Mouse (Mus musculus): Measurements from ENCODE around the gene Rbm28. TPM values are rescaled to one million over a fixed set of nuclear protein-coding genes. Genes with fewer than 3 reads are reported as not detected.
A peak's percentile ranks its signal among the peaks of the same experiment; 100 is the strongest.

Gene Rbm28
- total RNA-seq, 2 experiments from 2014 or later = 29.2 to 33.9 TPM

DNA sequence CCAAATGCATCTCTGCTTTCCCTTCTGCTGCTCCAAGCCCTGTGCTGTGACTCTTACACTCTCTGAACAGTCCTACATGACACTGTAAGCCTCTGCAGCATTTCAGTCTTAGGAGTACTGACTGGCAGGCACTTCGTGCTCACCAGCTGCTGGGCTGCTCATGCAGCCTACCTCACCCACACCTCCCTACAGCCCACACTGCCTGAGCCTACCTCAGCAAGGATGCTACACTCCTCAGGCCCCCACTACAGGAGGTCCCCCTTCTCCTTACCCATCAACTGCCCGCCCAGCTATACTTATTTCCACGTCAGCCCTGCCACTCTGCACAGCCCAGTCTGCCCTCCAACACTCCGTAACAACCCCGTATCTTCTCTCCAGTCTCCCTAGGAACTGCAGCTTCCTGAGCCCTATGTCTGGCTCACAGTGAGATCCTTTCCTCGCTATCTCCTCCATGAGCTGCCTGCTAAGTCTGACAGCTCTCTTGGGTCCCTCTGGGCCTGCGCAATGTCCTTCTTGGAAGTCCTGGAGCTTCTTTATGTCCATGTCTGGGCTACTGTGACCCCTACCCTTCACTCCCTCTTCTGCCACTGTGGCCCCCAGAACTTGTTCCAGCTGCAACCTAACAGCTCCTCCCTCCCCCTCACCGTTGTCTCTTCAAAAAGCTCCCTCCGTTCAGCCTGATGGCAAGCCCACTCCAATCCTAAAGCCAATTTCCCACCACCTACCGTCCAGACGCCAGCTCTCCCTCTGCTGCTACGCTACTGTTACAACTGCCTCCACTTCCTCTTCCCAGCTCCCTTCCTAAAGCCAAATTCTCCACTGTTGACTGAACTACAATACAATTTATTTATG, 19.1 kb downstream of the Rbm28 start:
- no peak for ATAC-seq (ENCODE audit: poor library complexity, severe bottlenecking)

DNA sequence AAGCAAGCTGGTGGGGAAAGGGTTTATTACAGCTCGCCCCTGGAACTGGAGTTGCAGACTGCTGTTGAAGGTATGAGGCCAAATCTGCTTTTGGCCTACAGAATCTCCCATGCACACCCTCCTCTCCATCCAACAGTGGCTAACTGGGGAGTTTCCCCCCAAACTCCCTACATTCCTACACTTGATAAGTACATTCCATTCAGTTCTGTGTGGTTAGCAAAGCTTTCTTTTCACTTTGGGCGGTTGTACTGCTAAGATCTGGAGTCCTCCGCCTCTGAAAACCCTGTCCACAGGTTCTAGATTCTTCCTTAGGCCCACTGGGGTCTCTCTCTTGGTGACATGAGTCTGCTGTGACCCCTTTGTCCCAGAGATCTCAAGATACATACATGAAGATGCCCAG, 19.8 kb downstream of the Rbm28 start:
- ATAC-seq (ENCODE audit: poor library complexity, severe bottlenecking) = no peak

DNA sequence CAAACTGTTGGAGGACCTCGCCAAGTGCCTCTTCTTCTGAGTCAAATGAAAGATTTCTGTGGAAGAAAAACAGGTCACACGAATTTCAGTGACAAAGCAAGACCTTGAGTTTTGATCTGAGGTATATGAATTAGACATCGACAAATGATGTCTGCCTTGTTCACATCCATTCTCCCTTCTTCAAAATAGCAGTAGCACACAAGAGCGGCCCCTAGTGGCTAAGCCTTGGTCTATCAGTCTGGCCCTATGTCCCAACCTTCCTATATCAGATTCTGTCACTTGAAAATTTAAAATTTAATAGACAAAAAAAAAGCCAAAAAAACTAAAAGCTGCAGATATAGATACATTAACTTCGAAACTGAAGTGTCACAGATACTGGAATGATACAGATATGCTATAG, 21.2 kb downstream of the Rbm28 start:
- peak; percentile 51; the same call in 1 of the 2 replicates for ATAC-seq (ENCODE audit: poor library complexity, severe bottlenecking)

DNA sequence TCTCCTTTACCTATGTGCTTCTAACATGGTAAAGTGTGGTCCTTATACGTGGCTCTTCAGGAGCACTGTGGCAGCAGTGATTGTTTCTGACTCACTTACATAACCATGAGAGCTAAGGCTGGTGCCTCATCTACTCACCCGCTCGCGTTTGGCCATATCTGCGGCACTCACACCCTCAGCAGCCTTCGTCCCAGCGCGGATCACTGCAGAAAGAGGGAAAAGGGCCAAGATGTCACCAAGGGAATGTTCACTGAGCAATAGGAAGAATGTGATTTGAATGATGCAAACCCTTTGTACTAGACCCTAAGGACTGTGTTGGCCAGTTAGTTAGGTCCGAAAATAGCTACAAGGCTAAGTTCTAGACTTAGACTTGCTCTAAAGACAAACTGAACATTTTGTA, 27.4 kb downstream of the Rbm28 start:
- no peak for ATAC-seq (ENCODE audit: poor library complexity, severe bottlenecking)

DNA sequence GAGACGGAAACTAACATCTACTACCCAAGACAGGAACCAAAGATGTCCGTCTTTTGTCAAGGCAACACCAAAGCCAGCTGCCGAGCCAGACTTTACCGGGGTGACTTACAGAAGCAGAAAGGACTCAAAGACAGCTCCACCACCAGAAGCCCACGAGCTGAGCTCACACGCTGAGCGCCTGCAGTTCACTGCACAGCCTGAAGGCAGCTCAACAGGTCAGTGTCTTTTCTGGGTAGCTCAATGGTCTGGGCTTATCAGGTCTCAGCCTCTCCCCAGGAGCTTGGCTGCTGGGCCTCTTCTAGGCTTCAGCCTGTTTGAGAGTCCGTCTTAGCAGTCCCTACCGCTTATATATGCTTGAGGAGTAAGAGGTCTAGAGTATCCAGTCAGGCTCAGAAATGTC, 31.7 kb downstream of the Rbm28 start:
- no peak for ATAC-seq (ENCODE audit: poor library complexity, severe bottlenecking)

DNA sequence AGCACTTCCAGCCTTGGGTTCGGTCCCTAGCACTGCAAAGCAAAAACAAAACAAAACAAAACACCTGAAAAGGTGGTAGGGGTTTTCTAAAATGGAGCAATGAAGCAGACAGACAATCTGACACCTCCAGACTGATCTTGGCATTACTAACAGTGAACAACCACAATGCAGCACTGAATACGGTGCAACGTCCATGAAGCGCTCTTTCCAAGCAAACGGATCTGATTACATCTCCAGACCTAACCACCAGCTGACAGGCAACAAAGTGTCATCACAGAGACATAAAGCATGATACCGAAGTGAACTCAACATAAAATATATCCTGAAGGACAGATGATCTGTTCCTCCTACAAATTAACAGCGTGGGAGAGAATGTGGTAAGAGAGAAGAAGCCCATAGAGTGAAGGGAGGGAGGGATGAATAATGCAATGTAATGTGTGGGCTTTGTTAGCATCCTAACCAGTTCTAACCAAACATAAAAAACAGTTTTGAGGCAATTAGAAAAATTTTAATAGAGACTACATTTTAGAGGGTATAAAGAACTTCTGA, 37.9 kb downstream of the Rbm28 start:
- ATAC-seq (ENCODE audit: poor library complexity, severe bottlenecking) = no peak

DNA sequence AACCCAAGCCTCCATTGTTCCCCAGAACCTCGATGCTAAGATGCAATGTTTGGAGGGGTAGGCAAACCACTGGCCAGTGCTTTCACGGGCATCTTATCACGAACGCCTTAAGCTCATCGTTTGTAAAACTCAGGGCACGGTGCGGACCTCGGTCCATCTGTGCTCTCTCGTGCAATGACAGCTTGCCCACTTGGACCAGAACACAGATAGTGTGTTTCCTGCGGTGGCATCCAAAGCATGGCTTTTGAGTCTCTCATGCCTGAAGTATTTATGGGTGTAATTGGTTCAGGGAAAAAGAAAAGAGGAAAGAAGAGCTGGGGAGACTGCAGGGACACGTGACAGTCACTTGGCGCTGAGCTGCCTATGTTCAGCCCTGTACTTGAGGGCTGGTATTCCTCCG, 44.8 kb downstream of the Rbm28 start:
- ATAC-seq (ENCODE audit: poor library complexity, severe bottlenecking) = no peak

DNA sequence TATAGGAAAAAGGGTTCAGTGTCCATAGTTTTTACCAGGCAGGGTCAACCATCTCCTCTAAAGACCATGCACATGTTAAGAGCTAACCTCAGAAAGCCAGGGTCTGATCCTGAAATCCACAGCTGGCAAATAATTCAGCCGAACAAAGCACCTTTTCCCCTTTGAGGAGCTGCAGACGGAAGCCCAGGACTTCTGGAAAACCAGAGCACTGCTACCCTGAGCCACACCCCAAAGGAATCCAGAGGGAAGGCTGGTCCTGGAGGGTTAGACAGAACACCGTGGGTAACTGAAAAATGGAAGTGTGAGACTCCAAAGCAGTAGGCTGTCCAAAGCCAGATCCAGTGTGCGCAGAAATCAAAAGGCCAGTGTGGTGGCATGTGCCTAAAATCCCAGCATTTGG, 45.8 kb downstream of the Rbm28 start:
- no peak for ATAC-seq (ENCODE audit: poor library complexity, severe bottlenecking)

DNA sequence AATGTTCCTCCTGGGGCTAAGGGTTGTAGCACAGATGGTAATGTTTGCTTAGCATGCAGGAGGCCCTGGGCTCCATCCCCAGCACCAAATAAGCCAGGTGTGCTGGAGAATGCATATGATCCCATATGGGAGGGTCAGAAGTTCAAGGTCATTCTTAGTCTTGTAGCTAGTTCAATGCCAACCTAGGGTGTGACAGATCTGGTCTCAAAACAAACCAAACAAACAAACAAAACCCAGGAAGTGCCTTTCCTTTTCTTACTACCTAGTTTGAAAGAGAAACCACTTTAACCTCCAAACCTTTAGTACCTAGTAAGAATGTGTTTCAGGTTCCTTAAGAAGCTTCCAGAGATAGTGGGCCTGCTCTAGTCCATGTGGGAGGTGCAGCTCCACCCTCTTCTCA, 46.6 kb downstream of the Rbm28 start:
- no peak for ATAC-seq (ENCODE audit: poor library complexity, severe bottlenecking)

DNA sequence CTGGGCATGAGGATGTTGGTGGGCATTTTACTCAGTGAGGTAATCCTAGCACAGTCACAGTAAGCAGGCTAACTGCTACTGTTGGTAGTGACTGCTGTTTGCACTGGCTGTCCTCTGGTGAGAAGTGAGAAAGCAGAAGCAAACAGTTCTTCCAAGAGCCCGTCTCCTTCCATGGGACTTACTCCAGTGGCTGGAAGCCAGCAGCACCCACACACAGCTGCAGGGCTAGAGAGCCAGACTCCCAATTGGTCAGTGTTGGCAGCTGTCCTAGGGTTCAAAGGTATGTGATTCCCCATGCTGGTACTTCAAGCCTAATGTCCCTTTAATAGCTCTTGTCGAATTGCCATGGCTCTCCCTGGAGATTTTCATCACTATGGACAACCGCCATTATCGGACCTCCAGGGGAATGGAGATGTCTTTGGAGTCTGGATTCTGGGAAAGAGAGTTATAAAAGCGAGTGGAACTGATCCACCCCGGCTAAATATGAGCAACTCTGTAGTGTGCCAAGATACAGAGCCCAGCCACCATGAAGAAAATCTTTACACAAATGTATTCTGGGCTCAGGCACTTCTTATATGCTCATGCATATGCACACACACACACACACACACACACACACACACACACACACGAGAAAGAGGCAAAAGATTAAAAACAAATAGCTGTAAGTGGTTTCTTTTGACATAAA, 47.2 kb downstream of the Rbm28 start:
- no peak for ATAC-seq (ENCODE audit: poor library complexity, severe bottlenecking)

DNA sequence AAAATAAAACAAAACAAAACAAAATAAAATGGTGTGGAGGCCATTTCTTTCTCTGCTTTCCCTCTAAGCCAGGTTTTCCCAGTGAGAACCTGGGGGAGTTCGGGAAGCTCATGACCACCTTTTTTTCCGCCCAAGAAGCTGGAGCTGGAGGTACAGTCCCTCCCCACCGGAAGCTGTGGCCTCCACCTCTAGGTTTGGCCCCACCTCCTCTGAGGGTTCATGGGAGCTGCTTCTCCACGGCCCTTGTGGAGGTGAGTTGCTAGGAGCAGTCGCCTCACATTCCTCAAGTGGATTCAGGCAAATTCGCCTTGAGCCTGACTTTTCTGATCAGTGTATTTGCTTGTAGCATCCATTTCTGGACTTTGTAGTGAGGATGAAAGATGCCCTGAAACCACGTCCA, 49.0 kb downstream of the Rbm28 start:
- no peak for ATAC-seq (ENCODE audit: poor library complexity, severe bottlenecking)

DNA sequence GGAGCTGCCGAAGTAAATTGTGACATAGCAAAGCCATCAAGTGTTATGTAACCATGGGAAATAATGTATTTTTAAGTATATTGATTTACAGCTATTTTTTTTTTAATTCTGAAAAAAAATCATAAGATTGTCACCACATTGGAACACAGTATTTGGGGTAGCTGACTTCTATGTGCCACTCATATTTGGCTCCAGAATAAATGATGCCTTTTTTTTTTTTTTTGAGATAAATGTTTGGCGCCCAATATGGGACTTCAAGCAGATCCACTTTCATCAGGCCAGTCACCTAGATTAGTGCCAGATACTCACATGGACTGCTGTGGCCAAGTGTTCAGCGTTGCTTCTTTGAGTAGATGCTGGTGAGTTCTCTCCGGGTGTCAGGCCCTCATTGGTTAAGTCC, 53.3 kb downstream of the Rbm28 start:
- no peak for ATAC-seq (ENCODE audit: poor library complexity, severe bottlenecking)

DNA sequence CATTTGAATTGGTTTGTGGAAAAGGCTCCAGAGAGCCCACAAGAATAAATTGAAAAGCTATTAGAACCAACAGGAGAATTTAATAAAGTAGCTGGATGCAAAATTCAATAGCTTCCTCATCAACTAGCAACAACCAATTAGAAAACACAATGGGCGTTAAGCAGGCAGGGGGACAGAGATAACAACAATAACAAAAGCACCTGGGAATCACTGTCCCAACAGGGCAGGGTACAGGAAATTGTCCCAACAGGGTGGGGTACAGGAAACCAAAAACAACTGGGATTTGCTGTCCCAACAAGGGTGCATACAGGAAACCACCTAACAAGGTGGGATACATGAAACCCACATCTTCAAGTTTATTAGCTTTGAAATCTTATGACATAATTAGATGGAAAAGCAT, 56.4 kb downstream of the Rbm28 start:
- no peak for ATAC-seq (ENCODE audit: poor library complexity, severe bottlenecking)

DNA sequence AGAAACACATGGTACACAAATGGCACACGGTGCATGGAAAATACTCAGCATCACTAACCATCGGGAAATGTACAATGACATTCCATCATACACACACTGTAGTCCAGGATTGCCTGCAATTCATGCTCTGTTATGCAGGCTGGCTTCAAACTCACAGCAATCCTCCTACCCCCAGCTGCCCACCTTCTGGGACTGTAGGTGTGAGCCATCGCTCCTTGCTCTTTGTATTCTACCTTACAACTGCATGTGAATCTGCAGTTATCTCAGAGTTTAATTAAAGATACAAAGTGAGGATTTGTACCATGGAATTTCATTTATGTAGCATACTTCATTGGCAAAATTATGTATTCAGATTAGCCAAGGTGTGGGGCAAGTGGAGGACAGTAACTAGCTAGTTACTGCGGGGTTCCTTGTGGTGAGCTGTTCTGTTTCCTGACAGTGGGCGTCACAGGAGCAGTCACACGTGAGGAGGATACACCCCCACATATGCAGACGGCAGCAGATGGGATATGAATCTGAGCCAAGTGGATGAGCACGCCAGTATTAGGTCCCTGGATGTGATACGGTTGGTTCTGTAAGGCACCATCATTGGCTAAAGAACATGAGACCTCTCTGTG, 63.5 kb downstream of the Rbm28 start:
- ATAC-seq (ENCODE audit: poor library complexity, severe bottlenecking) = no peak

DNA sequence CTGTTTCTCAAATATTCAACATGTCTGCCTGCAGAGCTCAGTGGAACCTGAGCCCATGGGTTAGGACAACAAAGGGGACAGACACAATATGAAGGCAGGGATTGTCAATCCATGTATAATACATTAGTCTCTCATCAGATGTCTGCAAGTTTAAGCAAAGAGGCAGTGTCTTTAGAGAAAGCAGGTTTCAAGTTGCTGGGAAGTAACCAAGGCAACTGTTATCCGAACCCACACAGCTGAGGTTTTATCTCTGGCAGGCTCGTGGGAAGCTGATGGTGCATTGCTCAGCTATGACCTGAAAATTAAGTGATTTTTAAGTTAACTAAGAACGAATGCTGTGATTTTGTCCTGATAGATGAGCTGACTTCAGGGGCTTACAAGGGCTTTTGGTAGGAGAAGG, 64.4 kb downstream of the Rbm28 start:
- no peak for ATAC-seq (ENCODE audit: poor library complexity, severe bottlenecking)

DNA sequence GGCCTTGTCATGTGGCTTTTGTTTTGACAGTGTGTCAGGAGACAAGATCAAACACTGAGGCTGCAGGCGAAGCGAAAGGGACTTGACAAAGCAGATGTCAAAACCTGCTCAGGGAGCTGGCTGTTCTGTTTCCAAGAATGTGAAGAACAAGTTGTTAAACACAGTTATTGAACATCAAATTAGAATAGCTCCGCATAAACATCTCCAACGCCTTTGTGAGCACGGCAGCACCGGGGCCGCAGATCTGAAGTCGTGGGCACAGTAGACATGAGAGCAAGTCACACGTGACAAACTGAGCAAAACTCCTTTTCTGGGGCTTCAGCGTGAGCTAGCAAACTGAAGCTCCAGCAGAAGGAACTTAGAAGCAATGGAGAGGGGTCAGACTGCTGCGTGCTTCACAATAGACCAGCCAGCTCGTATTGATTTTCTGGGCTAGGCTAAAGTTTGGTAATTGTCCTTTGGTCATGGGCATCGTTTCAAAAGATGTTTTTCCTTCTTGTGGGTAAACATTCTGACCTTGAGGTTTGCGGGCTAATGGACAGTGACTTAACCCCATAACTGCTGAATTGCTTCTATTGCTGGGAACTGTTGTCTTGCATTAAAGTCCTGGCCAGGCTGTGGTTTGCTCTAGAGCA, 65.2 kb downstream of the Rbm28 start:
- no peak for ATAC-seq (ENCODE audit: poor library complexity, severe bottlenecking)

DNA sequence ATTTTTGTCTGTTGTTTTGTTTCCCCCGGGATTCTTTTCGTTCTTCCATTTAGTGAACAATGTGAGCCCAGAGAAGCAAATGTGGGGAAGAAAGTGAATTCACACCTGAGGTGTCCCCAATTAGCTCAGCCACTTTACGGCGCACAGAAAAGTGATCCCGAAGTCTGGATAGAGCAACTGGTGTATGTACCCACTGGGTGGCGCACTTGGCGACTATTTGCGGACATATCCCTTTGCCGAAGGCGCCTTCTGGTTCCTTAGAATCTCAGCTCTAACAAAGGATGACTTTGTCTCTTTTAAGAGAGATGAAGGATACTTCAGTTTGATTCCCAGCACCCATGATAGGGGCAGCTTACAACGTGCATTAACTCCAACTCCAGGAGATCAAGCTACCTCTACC, 71.9 kb downstream of the Rbm28 start:
- no peak for ATAC-seq (ENCODE audit: poor library complexity, severe bottlenecking)

DNA sequence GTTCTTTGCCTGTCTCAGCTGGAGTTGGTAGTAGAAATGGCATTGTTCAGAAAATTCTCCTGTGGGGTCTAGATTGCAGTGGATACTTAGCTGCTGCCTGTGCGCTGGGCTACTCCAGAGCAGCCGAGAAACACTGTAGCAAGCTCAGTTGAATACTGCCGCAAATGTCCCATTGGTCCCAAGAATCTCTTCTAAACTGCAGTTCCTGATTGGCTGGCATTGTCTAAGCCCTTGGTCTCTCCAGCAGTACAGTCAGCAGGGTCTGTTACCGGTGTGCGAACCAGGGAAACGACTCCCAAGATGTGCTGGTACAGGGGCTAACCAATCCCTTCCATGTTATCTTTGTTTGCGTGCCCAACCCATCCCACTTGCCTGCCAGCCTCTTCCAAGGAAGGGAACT, 72.6 kb downstream of the Rbm28 start:
- no peak for ATAC-seq (ENCODE audit: poor library complexity, severe bottlenecking)

DNA sequence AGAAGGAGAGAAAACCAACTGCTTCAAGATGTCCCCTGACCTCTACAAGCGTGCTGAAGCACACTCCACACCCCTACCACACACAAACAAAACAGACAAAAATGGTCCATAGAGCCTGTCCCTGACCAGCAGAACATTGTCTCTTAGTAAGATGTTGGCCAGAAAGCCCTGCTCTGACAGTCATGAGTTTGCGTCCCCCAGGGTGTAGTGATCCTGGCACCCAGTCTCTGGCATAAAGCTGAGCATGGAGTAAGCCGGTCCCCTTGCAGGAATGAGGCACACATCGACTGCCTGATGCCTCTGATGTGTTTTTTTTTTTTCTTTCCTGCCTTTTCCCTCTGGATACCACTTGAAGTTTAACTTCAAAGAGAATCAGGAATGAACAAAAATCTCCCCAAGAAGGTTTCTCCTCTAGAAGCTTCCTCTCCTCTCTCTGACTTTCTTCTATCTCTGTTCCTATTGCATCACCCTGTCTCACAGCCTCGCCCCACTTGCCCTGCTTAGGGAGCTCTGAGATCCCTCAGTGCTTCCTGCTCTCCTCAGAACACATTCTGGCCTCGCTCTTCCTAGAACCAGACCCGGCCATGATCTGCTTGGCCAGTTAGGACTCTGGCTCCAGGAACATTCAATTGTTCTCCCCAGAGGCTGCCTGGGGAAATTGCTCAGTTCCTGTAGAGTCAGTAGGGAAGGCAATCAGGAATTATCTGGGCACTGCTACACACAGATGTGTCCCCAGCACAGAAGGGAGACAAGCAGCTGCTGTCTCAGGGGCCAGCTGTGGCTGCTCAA, 76.7 kb downstream of the Rbm28 start:
- no peak for ATAC-seq (ENCODE audit: poor library complexity, severe bottlenecking)

DNA sequence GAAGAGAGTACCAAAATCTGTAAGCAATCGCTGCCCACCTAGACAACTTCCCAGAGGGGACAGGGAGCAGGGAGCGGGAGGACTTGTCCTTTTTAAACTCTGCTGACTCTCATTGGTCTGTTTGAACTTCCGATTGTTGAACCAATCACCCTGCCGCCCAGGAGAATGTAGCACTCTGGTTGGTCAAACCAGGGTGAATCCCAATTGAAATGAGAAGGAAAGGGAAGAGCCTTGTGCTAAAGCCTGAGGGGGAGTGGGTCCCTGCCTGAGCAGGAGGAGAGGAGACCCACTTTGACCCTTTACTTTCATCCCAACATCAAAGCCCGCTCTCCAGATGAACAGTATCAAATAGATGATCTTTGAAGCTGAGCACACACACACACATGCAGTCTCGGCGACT, 80.4 kb downstream of the Rbm28 start:
- ATAC-seq (ENCODE audit: poor library complexity, severe bottlenecking) = no peak
